Mouse (Mus musculus) natural killer cell, adult 2 months (primary cell): Measurements from ENCODE around the gene Fsip1.

Source experiments
- DNase-seq, 2 experiments: peaks; one replicate each; pipeline ENCODE4 v3.0.0; 2022; ENCODE audit warnings: low spot score in 2 of 2

The Fsip1 gene

GRCm38 (mm10) chr2:118091226-118091625, 165.5 kb downstream of the Fsip1 start:
- no peak for DNase-seq

GRCm38 (mm10) chr2:118087044-118087726, 169.6 kb downstream of the Fsip1 start:
- no peak for DNase-seq

- DNase-seq = no peak
These were observed 171.1 kb downstream of the Fsip1 start for GRCm38 (mm10) chr2:118085647-118086046.

- no peak for DNase-seq
These were observed 172.1 kb downstream of the Fsip1 start for GRCm38 (mm10) chr2:118084693-118085092.

GRCm38 (mm10) chr2:118083652-118084051, 173.1 kb downstream of the Fsip1 start:
- DNase-seq = no peak

- DNase-seq = no peak
These were observed 175.2 kb downstream of the Fsip1 start for GRCm38 (mm10) chr2:118081581-118081980.
